Mouse (Mus musculus) olfactory bulb, adult 2 months (tissue): ENCODE data around the gene Mycbpap. TPM values are rescaled to one million over a fixed set of nuclear protein-coding genes. Genes with fewer than 3 reads are reported as not detected.

ENCODE experiments used
- H3K27ac ChIP-seq: fragments of 200-500 bp; 2 replicates; pipeline ENCODE4 v1.5.1; 2012; ENCODE audit warnings: low read depth, low read length; ENCODE audit not compliant: insufficient read depth
- H3K4me1 ChIP-seq: fragments of 200-500 bp; 2 replicates; pipeline ENCODE4 v1.6.1; 2012; ENCODE audit warnings: low read length; ENCODE audit not compliant: control insufficient read depth, insufficient read depth
- H3K4me3 ChIP-seq: fragments of 200-500 bp; 2 replicates; pipeline ENCODE4 v1.5.1; 2012; ENCODE audit warnings: mild to moderate bottlenecking, low read depth, low read length, moderate library complexity; ENCODE audit not compliant: insufficient read depth
- CTCF ChIP-seq: fragments of 200-500 bp; IDR thresholded peaks from 2 replicates; pipeline ENCODE4 v1.5.1; 2012; ENCODE audit warnings: low read depth, mild to moderate bottlenecking, low read length, moderate library complexity; ENCODE audit not compliant: insufficient read depth
- POLR2A ChIP-seq: fragments of 200-500 bp; IDR thresholded peaks from 2 replicates; pipeline ENCODE4 v1.6.1; 2012; ENCODE audit warnings: mild to moderate bottlenecking, low read depth, low read length, moderate library complexity; ENCODE audit not compliant: insufficient read depth
- WGBS: fragments of 180-500 bp; shearing (Covaris S2); methylation state at CpG from one replicate; pipeline ENCODE4 v1.1.7; 2018; 5-methylcytosine and 5-hydroxymethylcytosine counted together
- polyA plus RNA-seq: library from polyadenylated mRNA; stranded (reverse); fragments of >200 nt; gene quantifications from 2 replicates; pipeline ENCODE4 v1.2.4, GENCODE M21; 2012; ENCODE audit warnings: low replicate concordance; ENCODE audit not compliant: missing spikeins, insufficient read depth, insufficient read length

Gene Mycbpap
- polyA plus RNA-seq, 1 experiment: not detected

DNA sequence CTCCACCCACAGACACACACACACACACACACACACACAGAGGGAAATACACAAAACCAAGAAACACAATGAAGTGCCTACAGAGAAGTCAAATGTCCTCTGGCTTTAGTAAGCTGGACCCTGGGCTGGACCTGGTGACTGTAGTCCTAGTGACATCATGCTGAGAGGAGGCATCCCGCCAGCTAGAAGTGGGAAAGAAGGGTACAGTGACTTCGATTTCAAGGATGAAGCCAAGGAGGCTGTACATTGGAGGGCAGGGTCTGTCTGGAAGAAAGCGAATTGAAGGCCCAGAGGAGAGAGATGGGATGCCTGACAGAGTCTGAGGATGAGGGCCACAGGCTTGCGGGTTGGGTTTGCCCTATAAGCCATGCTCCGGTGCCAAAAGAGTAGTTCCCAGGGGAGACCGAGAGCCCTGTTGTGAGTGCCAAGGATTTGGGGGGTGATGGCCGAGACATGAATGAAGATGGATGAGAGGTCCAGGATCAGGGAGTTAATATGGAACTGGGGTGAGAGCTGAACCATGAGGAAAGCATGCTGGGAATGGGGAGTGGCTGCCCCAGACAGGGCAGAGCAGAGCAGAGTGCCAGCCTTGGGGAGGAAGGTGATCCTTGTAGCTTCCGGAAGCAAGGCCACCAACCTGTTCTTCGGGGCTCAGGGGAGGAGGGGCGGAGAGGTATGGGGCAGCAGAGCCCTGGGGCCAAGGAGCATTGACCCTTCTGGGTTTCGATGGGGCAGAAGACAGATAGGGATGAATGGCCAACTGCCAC, 32.6 kb downstream of the Mycbpap start:
- peaks cover 17% of the 10 kb centered on the region for H3K4me1 ChIP-seq

DNA sequence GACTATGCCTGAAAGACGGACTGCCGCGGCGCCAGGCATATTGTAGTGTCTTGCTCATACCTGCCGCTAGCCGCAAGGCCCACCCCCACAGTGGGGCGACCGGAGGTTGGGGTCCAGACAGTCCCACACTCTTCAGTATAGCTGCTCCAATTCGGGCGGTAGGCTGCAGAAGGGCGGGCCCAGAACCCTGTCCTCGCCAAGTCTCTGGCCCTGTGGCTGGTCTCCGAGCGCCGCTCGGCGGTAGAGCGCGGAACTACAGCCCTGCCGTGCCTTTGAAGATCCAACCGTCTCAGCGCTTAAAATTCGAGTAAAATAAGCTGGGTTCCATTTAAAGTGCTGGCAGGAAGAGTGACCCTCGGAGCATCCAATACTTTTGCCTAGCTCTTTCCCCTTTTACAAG, 35.5 kb downstream of the Mycbpap start, which contains the start of gene Spata20:
Gene Spata20 (minus strand): TSS at position 179 of the 400 bp plus-strand sequence.
- 3% methylated on average over 24 of the region's 24 CpGs for whole genome bisulfite sequencing
- Histone ChIP-seq H3K4me1 (peaks cover 9% of the 10 kb centered on the region), H3K4me3 (peak within 1 kb of the TSS; percentile 26), H3K27ac (no peak within 1 kb of the TSS)
- no peak for TF ChIP-seq POLR2A
- TF ChIP-seq CTCF: peak; percentile 99

More for the DNA sequence above, 32.6 kb downstream of the Mycbpap start:
- TF ChIP-seq CTCF (no peak), POLR2A (no peak)
- Histone ChIP-seq H3K4me3 (no peak overlapping the region), H3K27ac (no peak overlapping the region)
- 93% methylated on average over 11 of the region's 11 CpGs for WGBS

DNA sequence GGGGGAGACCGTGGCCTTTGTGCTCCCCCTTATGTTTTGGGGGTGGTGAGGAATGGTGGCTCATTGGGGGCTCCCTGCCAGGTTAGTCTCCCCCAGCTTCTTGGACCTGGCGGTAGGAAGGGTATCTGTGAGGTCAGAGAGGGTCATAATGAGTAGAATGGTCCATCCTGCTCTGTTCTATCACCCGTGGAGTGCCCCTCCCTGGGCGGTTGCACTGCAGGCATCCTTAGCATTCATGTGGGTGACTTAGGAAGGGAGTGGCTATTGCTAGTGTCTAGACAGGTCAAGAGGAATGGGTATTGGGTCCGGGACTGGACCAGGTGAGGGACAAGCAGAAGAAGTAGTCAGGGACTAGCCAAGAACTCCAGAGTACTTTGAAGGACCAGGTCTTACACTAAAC, 36.3 kb downstream of the Mycbpap start:
- Histone ChIP-seq H3K27ac (no peak overlapping the region), H3K4me1 (peaks cover 7% of the 10 kb centered on the region), H3K4me3 (no peak overlapping the region)
- TF ChIP-seq POLR2A (no peak), CTCF (no peak)
- 83% methylated on average over 5 of the region's 5 CpGs for WGBS

DNA sequence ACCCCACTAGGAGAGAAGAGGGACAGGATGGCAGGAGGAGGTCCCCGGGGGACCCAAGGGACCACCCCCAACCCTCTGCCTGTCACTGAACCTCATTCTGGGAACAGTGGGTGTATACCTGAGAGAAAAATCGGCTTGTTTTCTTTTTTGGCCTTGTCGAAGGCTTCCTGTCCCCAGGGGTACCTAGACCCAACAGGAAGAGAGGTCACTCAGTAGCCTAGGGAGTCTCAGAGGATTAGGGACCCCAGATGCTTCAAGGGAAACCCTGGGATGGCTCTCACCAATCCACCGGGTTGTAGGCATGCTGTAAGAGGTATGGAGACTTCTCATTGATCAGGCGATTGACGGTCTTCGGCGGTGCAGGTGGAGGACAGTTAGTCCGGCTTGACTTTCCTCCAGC, 36.9 kb downstream of the Mycbpap start:
- Histone ChIP-seq H3K27ac (no peak overlapping the region), H3K4me3 (no peak overlapping the region), H3K4me1 (peaks cover 4% of the 10 kb centered on the region)
- WGBS: 91% methylated on average over 9 of the region's 9 CpGs
- TF ChIP-seq CTCF (no peak), POLR2A (no peak)

DNA sequence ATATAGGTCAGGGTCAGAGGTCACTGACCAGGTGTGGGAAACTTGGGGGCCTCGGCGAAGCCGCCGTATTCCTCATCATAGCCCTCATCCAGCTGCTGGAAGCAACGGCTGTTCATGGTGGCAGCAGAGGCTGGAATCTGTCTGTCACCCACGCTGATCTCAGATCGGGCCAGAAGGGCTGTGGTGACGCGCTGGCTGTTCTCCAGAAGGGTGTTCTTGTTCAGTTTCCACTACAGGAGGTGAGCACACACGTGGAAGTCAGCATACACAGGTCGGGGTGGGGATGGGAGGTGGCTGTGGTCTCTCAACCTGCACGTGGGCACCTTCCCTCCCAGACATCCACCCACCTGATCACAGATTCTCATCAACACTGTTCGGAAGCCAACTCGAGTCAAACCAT, 37.6 kb downstream of the Mycbpap start:
- no peak overlapping the region for H3K4me3 ChIP-seq
- H3K4me1 ChIP-seq: peaks cover 3% of the 10 kb centered on the region; the same call in 1 of the 2 replicates
- WGBS: 80% methylated on average over 14 of the region's 14 CpGs
- TF ChIP-seq POLR2A: no peak
- TF ChIP-seq CTCF: no peak
- no peak overlapping the region for H3K27ac ChIP-seq

DNA sequence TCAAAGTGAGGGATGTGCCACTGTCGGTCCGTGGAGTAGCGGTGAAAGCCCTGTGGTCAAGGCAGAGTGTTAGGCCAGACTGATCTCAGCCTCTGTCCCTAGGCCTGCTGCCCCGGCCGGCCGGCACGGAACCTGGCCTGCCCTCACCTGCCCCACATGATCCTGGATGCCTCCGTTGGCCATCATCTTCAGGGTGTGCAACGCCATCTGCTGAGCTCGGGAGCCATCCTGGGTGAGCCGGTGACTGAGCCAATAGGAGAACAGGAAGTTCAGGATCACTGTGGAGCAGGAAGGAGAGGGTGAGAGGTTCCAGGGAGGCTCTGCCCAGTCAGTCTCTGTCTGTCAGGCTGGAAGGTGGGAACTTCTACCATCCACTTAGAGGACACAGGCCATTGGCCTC, 38.1 kb downstream of the Mycbpap start:
- peaks cover 3% of the 10 kb centered on the region; the same call in 1 of the 2 replicates for H3K4me1 ChIP-seq
- no peak for TF ChIP-seq POLR2A
- no peak for TF ChIP-seq CTCF
- H3K4me3 ChIP-seq: no peak overlapping the region
- no peak overlapping the region for H3K27ac ChIP-seq
- 88% methylated on average over 11 of the region's 11 CpGs for WGBS

DNA sequence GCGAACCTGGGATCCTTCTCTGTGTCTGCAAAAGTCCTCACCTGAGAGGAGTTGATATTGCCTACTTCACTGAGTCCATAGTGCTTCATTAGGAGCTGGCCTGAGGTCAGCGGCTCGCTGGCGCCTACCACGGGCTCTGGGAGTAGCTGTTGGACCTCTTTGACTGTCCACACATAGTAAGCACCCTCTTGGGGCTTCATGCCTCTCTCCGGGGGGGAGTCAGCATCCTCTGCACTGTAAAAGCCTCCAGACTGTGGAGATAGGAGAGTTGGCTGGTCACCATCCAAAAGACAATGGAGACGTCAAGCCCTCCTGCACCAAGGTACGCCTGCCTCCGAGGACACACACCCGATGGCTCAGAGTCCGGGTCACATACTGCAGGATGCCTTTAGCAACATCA, 38.8 kb downstream of the Mycbpap start:
- TF ChIP-seq CTCF: no peak
- H3K4me1 ChIP-seq: peaks cover 3% of the 10 kb centered on the region; the same call in 1 of the 2 replicates
- no peak overlapping the region for H3K4me3 ChIP-seq
- no peak overlapping the region for H3K27ac ChIP-seq
- WGBS: 93% methylated on average over 11 of the region's 11 CpGs

DNA sequence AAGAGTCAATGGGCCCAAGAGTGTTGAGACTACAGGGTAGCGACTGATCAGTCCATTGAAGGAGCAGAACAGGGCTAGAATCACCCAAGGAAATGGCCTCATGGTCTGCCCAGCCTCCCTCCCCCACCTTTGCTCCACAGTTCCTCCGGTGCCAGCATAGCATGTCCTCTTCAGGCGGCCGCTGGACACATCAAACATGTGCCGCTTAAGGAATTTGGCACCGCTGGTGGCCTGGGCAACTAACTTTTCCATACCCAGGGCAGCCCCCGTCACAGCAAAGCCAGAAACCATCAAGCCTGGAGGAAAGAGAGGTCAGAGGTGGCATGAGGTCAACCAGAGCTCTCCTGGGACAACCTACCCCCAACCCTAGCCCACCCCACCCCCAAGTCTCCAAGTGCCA, 39.6 kb downstream of the Mycbpap start:
- no peak overlapping the region for H3K4me3 ChIP-seq
- H3K27ac ChIP-seq: no peak overlapping the region
- peaks cover 3% of the 10 kb centered on the region; the same call in 1 of the 2 replicates for H3K4me1 ChIP-seq
- TF ChIP-seq POLR2A (no peak), CTCF (no peak)
- WGBS: 94% methylated on average over 7 of the region's 7 CpGs

DNA sequence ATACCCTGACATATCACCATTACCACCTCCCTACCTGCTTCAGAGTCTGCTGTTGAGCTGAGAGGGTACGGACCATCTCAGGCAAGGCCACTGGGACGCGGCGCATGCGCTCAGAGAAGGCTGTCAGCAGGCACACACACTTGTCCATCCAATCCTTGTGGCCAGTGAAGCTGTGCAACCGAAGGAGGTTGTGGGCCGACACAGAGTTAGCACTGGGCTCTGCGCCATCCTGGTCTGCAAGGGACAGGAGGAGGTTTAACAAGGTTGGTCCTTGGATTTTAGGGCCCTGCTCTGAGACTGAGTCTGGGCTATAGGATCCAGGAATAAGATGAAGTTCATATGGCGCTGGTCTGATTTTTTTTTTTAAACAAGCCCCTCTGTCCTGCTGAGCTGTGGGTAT, 41.2 kb downstream of the Mycbpap start:
- no peak for TF ChIP-seq CTCF
- no peak for TF ChIP-seq POLR2A
- H3K4me3 ChIP-seq: no peak overlapping the region
- H3K27ac ChIP-seq: no peak overlapping the region
- 95% methylated on average over 9 of the region's 9 CpGs for WGBS
- peaks cover 5% of the 10 kb centered on the region for H3K4me1 ChIP-seq

DNA sequence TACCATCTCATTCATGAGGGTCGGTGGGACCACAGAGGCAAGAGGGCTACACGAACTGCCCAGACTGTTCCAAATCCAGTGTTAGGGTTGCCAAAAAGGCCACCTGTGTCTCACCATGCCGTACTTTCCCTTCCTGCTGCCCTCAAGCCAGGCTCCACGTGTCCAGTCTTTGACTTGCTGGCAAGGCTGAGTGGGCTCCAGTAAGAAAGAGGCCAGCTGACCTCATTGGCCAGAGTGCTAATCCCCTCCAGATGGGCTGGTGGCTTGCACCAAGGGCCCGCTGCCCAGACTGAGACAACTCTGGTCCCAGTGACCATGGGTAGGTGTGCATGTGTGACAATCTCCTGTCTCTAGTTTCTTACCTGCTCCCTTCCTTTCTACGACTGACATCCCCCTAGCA, 43.9 kb downstream of the Mycbpap start:
- no peak for TF ChIP-seq POLR2A
- no peak for TF ChIP-seq CTCF
- no peak overlapping the region for H3K4me3 ChIP-seq
- WGBS: 67% methylated on average over 6 of the region's 6 CpGs

More for the DNA sequence above, 43.9 kb downstream of the Mycbpap start:
- Histone ChIP-seq H3K27ac (no peak overlapping the region), H3K4me1 (peaks cover 21% of the 10 kb centered on the region)
